Mouse (Mus musculus) gastrocnemius, postnatal 4 days (tissue): ENCODE data around the gene Dnajb7. TPM values are rescaled to one million over a fixed set of nuclear protein-coding genes. Genes with fewer than 3 reads are reported as not detected.
A peak's percentile ranks its signal among the peaks of the same experiment; 100 is the strongest.

Source experiments
- DNase-seq, 2 experiments: peaks; one replicate each; pipeline ENCODE4 v3.0.0; 2021 to 2022; ENCODE audit warnings: low spot score in 2 of 2, mixed read lengths in 2 of 2
- total RNA-seq, 2 experiments: library from RNA; stranded (reverse); gene quantifications; 2 replicates each; pipeline ENCODE4 v1.2.3; 2021

The Dnajb7 gene
- total RNA-seq, 2 experiments from 2014 or later = not detected

DNA sequence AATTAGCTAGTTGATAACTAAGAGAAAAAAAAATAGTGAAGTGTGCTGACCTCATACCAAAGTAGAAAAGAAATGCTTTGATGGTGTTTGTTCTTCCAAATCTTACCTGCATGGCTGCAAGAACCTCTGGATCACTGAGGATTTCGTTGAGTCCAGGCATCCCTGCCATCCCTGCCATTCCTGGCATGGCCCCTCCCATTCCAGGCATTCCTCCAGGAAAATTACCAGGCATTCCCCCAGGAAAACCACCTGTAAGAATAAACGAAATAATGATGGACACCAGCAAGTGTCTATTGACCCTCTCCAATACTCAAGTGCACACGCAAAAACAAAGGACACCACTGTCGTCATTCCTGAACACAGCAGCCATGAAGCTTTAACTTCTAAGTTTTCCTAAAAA, 41.9 kb downstream of the Dnajb7 start:
- DNase-seq = no peak

DNA sequence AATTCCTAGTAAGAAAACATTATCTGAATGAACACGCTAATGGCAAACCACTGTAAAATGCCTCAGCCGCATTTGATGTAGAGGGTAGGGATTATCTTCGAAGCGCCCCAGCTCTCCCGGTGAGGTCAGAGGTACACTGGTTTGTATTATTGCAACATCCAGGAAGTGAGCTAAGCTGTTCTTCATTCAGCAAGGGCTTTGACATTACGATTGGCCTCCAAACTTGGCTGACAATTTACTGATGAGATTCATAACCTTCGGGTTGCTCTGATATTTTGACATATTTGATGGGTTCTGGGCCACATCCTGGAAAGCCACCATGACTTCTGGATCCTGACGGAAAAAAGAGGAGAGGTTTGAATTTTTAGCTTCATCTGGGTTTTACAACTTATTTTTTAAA, 42.9 kb downstream of the Dnajb7 start:
- DNase-seq = no peak

DNA sequence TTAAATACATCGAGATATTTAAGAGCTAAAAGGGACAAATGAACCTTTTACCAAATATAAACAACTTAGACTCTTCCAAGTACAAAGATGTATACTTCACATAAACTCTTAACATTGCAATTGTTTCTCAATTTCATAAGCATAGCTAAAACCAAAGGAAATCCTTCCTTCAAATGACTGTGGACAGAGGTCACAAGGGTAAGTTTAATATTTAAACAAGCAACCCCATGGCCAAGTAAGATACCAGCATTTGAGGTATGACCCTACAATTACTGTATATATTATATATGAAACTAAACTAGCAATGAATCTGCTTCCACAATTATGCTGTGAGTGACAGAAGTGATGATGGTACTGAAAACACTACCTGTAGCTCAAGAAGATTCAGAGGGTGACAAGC, 43.8 kb downstream of the Dnajb7 start:
- DNase-seq = no peak

DNA sequence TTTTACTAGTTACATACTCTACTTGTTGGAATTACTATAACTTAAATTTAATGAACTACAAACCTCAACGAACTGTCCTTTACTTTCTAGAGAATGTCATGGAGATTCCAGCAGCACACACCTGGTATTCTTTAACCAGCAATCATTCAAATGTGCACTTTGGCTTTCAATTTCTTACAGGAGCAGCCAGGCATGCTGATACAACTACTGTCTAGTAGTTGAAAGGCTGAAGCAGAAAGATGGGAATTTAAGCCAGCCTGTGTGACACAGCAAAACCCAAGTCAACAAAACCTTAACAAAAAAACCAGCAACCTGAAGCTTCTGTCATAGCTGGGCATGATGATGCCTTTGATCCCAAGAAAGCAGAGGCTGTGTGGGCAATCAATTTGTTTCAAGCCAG, 45.6 kb downstream of the Dnajb7 start:
- DNase-seq = no peak

DNA sequence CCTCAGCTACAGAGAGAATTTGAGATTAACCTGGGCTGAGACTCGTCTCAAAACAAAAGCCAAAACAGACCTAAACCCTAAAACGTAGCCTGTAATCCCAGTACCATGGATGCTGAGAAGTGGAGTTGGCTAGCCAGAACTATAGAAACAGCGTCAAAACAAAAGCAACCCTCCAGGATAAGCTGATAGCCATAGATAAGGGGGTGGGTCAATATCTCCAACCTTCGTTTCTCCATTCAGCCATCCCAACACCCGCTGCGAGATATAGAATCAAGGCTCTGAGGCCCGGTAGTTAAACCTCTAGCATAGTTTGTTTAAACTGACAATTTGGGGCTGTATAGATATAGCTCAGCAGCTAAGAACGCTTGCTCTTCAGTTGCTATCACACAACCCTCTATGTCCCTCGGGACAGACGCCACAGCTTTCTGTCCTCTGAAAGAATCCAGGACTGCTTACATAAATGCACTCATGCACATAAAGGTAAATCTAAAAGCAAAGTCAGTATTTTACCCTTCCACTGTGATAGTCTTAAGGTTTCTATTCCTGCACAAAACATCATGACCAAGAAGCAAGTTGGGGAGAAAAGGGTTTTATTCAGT, 46.6 kb downstream of the Dnajb7 start:
- no peak for DNase-seq

DNA sequence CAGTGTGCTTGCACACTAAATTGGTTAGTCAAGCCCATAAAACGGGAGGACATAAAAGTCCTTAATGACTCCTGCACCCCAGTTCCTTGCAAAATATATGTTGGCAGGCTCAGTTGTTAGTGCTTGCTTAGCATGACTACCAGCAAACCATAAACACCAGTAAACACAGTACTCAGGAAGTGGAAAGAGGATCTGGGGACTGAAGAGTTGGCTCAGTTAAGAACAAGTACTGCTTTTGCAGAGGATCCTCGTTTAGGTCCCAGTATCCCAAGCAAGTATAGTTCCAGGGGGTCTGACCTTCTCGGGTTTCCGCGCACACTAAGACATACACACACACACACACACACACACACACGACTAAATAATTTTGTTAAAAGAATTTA, 47.1 kb downstream of the Dnajb7 start:
- DNase-seq = no peak

DNA sequence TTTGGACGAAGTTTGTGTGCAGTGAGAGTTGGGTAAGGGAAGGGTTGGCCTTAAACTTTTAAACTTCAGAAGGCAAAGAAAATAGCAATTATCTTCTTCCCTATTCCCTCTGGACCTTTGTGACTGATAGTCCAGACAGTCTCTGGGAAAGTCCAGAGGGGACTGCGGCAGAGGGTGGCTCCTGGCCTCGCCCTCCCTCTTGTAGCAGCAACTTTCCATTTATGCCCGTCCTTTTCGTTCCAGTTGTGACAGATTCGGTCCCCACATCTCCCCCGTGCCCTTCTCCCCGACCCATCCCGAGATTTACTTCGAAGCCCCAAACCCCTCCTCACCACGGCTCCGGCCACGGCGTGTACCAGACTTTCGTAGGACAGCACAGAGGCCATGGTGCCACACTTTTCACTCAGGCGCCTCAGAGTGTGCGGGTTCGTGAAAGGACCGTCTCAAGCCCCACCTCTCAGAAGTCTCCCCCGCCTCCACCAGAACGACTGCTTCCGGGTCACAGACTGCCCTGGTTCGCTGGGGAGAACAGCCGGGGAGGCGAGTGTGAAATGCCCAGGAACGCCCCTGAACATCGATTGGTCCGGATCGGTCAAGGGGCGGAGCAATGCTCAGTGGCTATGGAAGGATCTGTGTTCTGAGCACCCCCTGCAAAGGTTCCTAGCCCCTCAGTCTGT, 47.6 kb downstream of the Dnajb7 start, which contains the start of gene Slc25a17:
Gene Slc25a17 (minus strand): TSS at position 468 of the 677 bp plus-strand sequence.
- DNase-seq = peak; percentile 90 to 97

DNA sequence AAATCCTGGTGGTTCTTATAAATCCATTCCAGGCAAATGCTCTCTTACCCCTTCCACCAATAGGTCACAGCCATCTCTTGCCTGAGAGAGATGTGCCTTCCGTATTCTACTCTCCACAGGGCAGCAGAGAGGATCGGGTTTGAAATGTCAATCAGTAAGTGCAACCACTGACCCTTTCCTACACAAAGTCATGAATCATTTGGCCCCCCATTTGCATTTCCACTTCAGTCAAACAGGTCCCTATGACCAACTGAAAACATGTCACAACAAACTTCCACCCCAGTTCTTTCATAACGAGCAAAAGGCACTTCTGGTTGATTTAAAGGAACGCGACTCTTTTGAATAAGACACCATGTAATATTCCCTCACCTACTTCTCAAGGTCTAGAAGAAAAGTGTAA, 48.7 kb downstream of the Dnajb7 start:
- no peak for DNase-seq

DNA sequence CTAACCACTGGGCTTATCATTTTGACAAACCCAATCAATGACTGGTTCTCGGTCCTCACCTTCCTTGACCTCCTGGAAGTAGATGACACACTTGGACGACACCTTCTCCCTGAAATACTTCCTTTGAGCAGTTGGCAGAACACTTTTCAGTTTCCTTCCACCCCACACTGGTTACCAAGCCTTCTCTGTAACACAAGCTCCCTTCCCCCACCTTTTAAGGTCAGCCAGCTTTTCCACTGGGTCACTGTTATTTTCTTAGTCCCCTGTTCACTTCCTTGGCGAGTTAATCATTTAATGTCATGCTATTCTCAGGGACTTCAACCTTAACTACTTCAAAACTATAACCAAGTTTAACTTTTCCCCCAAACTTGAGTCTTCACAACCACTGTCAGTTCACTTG, 49.2 kb downstream of the Dnajb7 start:
- no peak for DNase-seq

DNA sequence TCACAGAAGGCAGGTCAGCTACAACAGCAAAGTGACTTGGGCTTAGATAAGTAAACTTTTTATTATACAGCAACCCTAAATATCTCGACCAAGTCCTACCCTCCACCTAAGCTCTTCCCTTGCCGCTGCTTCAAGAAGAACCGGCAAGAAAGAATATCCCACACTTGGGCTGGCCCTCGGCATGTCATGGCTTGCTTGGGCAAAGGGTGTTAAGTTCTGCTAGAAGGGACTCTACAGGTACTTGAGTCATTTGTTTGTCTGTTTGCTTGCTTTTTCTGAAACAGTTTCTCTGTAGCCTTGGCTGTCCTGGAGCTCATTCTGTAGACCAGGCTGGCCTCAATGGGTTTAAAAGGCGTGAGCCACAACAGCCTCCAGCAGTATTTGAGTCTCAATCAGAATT, 51.2 kb downstream of the Dnajb7 start:
- DNase-seq = no peak

Other genes starting within 250 kb of the Dnajb7 start
- 10 to 100 TPM; 54.1 to 55.7 TPM for gene Mrtfa, start 217.5 kb downstream of the Dnajb7 start, total RNA-seq
- gene Mchr1, start 172.8 kb downstream of the Dnajb7 start, total RNA-seq = 1 to 10 TPM; 2.7 to 3.9 TPM
- 10 to 100 TPM; 30.8 to 33.4 TPM for gene Slc25a17, start 47.5 kb downstream of the Dnajb7 start, total RNA-seq
- 100 to 1,000 TPM; 160 to 163 TPM for gene St13, start 8.2 kb downstream of the Dnajb7 start, total RNA-seq
- 10 to 100 TPM; 11.5 to 14.6 TPM for gene Xpnpep3, start 8.2 kb downstream of the Dnajb7 start, total RNA-seq
- 100 to 1,000 TPM; 126 to 134 TPM for gene Rbx1, start 58.0 kb upstream of the Dnajb7 start, total RNA-seq
- 10 to 100 TPM; 41.8 to 45.3 TPM for gene Ep300, start 177.1 kb upstream of the Dnajb7 start, total RNA-seq